16 mouse cellular contexts compared by ENCODE assay signal in genomic region chr4:118247323-118247722, GRCm38 (mm10). TPM values are rescaled to one million over a fixed set of nuclear protein-coding genes. Genes with fewer than 3 reads are reported as not detected.
DNase-seq lines count a peak whose midpoint lies in the region; ATAC-seq lines count a peak whose summit lies in the region.
"Had no signal": no experiment of that assay in that cellular context is flagged by ENCODE, and none has a peak within 500 bp of the region (broad histone marks: within the 10 kb centered on the region; RNA-seq: fewer than 3 reads in every experiment).

No protein-coding gene starts in this region.

- H3K9me3 ChIP-seq in forebrain, embryonic 14.5 days (replicated peaks; ENCODE audit: control insufficient read depth, low read length) = no peaks in the 10 kb centered on the region
- H3K9me3 ChIP-seq in forebrain, embryonic 15.5 days = no peaks in the 10 kb centered on the region
- no peaks in the 10 kb centered on the region for H3K9me3 ChIP-seq in lung, embryonic 16.5 days (ENCODE audit: control insufficient read depth, low read length)
- H3K9me3 ChIP-seq: embryonic facial prominence, embryonic 13.5 days; forebrain, embryonic 13.5 days; intestine, embryonic 15.5 days had no signal

- H3K9ac ChIP-seq in forebrain, embryonic 14.5 days (ENCODE audit: low read length) = no peak overlapping the region
- H3K9ac ChIP-seq in forebrain, embryonic 15.5 days (replicated peaks) = no peak overlapping the region
- no peak overlapping the region for H3K9ac ChIP-seq in lung, embryonic 16.5 days (ENCODE audit: low read length)
- H3K9ac ChIP-seq: embryonic facial prominence, embryonic 13.5 days; forebrain, embryonic 13.5 days; intestine, embryonic 15.5 days had no signal

- H3K4me3 ChIP-seq in forebrain, embryonic 14.5 days (ENCODE audit: low read depth, low read length) = no peak overlapping the region
- H3K4me3 ChIP-seq in forebrain, embryonic 15.5 days = no peak overlapping the region
- H3K4me3 ChIP-seq in lung, embryonic 16.5 days (ENCODE audit: low read length) = no peak overlapping the region
- H3K4me3 ChIP-seq: embryonic facial prominence, embryonic 13.5 days; forebrain, embryonic 13.5 days; intestine, embryonic 15.5 days had no signal

- WGBS in forebrain, embryonic 14.5 days = 74% methylated on average over 3 of the region's 3 CpGs
- 59% methylated on average over 3 of the region's 3 CpGs for WGBS in forebrain, embryonic 15.5 days
- WGBS in lung, embryonic 16.5 days = 76% methylated on average over 3 of the region's 3 CpGs

- H3K36me3 ChIP-seq in forebrain, embryonic 14.5 days (ENCODE audit: control insufficient read depth, insufficient read depth, low read length) = peaks cover 70% of the 10 kb centered on the region
- H3K36me3 ChIP-seq in forebrain, embryonic 15.5 days = peaks cover 44% of the 10 kb centered on the region
- H3K36me3 ChIP-seq in lung, embryonic 16.5 days (ENCODE audit: control insufficient read depth, insufficient read depth, low read length) = peaks cover 21% of the 10 kb centered on the region; the same call in 1 of the 2 replicates

- peak; percentile 19 for DNase-seq in forebrain, embryonic 14.5 days (ENCODE audit: low spot score)
- no peak for DNase-seq in lung, postnatal 25 days (ENCODE audit: low spot score)
- DNase-seq in urinary bladder, postnatal 14 days (ENCODE audit: low spot score) = peak; percentile 44
- no peak for DNase-seq in urinary bladder, adult 18-20 months (ENCODE audit: low spot score in 2 of 2)
- DNase-seq in thymus, postnatal 4 days = no peak
- DNase-seq in gastrocnemius, postnatal 4 days (ENCODE audit: low spot score in 2 of 2) = no peak
- DNase-seq: gastrocnemius, postnatal 14 days; kidney, postnatal 10 days; liver; right cerebral cortex, postnatal 25 days had no signal

- no peak overlapping the region for H3K27ac ChIP-seq in forebrain, embryonic 14.5 days (ENCODE audit: low read depth, low read length)
- no peak overlapping the region for H3K27ac ChIP-seq in forebrain, embryonic 15.5 days (replicated peaks)
- no peak overlapping the region for H3K27ac ChIP-seq in lung, embryonic 16.5 days (ENCODE audit: low read length)
- H3K27ac ChIP-seq: embryonic facial prominence, embryonic 13.5 days; forebrain, embryonic 13.5 days; intestine, embryonic 15.5 days; macrophage had no signal

- ATAC-seq in forebrain, embryonic 14.5 days = no peak
- no peak for ATAC-seq in forebrain, embryonic 15.5 days (replicated peaks)
- ATAC-seq in lung, embryonic 16.5 days (ENCODE audit: low read depth) = peak; percentile 62
- ATAC-seq: forebrain, embryonic 13.5 days; intestine, embryonic 15.5 days had no signal

- H3K27me3 ChIP-seq in forebrain, embryonic 14.5 days (replicated peaks; ENCODE audit: control insufficient read depth, insufficient read depth, low read length) = no peaks in the 10 kb centered on the region
- no peaks in the 10 kb centered on the region for H3K27me3 ChIP-seq in forebrain, embryonic 15.5 days
- H3K27me3 ChIP-seq in lung, embryonic 16.5 days (ENCODE audit: control insufficient read depth, insufficient read depth, low read depth, low read length) = no peaks in the 10 kb centered on the region
- H3K27me3 ChIP-seq: embryonic facial prominence, embryonic 13.5 days; forebrain, embryonic 13.5 days; intestine, embryonic 15.5 days had no signal

- no peak overlapping the region for H3K4me2 ChIP-seq in forebrain, embryonic 14.5 days (ENCODE audit: low read length)
- H3K4me2 ChIP-seq in forebrain, embryonic 15.5 days (replicated peaks) = no peak overlapping the region
- H3K4me2 ChIP-seq in lung, embryonic 16.5 days (ENCODE audit: low read depth, low read length) = no peak overlapping the region
- H3K4me2 ChIP-seq: embryonic facial prominence, embryonic 13.5 days; forebrain, embryonic 13.5 days; intestine, embryonic 15.5 days had no signal

- no peaks in the 10 kb centered on the region for H3K4me1 ChIP-seq in forebrain, embryonic 14.5 days (ENCODE audit: control insufficient read depth, insufficient read depth, low read length)
- H3K4me1 ChIP-seq in forebrain, embryonic 15.5 days = peaks cover 16% of the 10 kb centered on the region
- H3K4me1 ChIP-seq in lung, embryonic 16.5 days (replicated peaks; ENCODE audit: control insufficient read depth, insufficient read depth, low read length) = no peaks in the 10 kb centered on the region

RNA-seq across cellular contexts. Expression of gene Ptprf, which starts 43.9 kb away (rescaled TPM):
- polyA plus RNA-seq in forebrain, embryonic 14.5 days (2014; fragmentation: Nextera tagmentation; extraction: Ambion mirVana) = 42.0 and 50.2 TPM in 2 replicates
- 75.9 and 76.1 TPM in 2 replicates for polyA plus RNA-seq in forebrain, embryonic 15.5 days (2015; fragmentation: Nextera tagmentation; extraction: Ambion mirVana)
- 79.7 and 84.3 TPM in 2 replicates for polyA plus RNA-seq in lung, embryonic 16.5 days (2015; fragmentation: Nextera tagmentation; extraction: Ambion mirVana)
- total RNA-seq in gastrocnemius, postnatal 4 days (2021) = 10 to 100 TPM; 28.9 to 30.0 TPM

Comparison
In these comparisons a context has a peak if more than half of its experiments do, and no peak if none do; other contexts are left out.
1. DNase-seq: peak in forebrain, embryonic 14.5 days (single experiment) and urinary bladder, postnatal 14 days (single experiment); none in lung, postnatal 25 days (single experiment), urinary bladder, adult 18-20 months (0 of 2), thymus, postnatal 4 days (single experiment) and gastrocnemius, postnatal 4 days (0 of 2).